Comparison of ENCODE assay signal across 14 mouse cellular contexts in the genomic region with DNA sequence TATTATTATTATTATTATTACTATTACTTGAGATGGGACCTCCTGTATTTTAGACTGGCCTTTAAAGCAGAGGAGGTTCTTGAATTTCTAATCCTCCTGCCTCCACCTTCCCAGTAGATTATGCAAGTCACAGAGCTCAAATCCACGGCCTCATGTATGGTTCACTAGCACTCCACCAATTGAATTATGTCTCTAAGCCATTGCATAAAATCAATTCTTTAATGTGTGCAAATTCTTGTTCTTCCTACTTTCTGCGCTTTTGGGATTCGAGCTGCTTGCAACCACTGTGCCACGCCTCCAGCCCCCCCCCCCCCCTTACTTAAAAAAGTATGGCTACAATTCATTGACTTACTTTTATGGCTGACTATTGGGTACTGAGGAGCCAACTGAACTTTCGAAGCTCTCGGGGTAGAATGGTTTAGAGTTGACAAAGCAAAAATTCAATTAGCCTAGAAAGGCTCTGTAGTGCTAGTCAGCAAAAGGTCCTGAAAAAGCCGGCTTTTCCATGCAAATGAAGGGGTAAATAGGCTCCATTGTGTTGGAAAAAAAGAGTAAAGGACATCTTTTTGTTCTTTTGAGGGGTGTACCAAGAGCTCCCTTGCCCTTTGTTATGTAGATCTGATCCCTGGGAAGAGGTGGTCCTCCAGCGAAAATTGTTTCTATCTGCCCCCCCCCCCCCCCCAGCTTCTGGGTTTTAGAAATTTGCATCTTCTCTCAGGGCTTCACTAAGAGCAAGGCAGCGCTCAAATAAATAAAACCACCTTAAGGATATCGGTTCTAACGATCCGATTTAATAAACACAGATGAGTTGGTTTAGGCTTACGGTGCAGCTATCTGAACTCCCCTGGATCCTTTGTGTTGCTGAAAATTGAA. TPM values are rescaled to one million over a fixed set of nuclear protein-coding genes. Genes with fewer than 3 reads are reported as not detected.
DNase-seq lines count a peak whose midpoint lies in the region; ATAC-seq lines count a peak whose summit lies in the region.
"Had no signal": no experiment of that assay in that cellular context is flagged by ENCODE, and none has a peak within 500 bp of the region (broad histone marks: within the 10 kb centered on the region; RNA-seq: fewer than 3 reads in every experiment).

No protein-coding gene starts in this region.

- intact Hi-C loops in heart, postnatal 14 days (cut with DNase I) = no loop called here

- peak; percentile 63 for DNase-seq in WW6 (ENCODE audit: low read depth, low spot score)
- peak; percentile 56 for DNase-seq in forebrain, embryonic 10.5 days (ENCODE audit: extremely low spot score, low spot score)
- no peak for DNase-seq in natural killer cell, adult 2 months (ENCODE audit: low spot score in 2 of 2)
- no peak for DNase-seq in cerebellum, adult 11 months
- DNase-seq in cerebellum, postnatal 4 days (ENCODE audit: low spot score in 2 of 2) = no peak
- no peak for DNase-seq in heart, postnatal 14 days
- DNase-seq: cerebellum, adult 9-11 months; gastrocnemius, adult 2 months; lung, postnatal 4 days had no signal

- H3K9me3 ChIP-seq in forebrain, embryonic 10.5 days = no peaks in the 10 kb centered on the region
- no peaks in the 10 kb centered on the region for H3K9me3 ChIP-seq in hindbrain, embryonic 13.5 days
- H3K9me3 ChIP-seq in midbrain, embryonic 16.5 days (replicated peaks; ENCODE audit: control insufficient read depth, low read length, poor library complexity, severe bottlenecking) = no peaks in the 10 kb centered on the region

- H3K9ac ChIP-seq in hindbrain, embryonic 13.5 days = no peak overlapping the region
- H3K9ac ChIP-seq in midbrain, embryonic 16.5 days (ENCODE audit: low read depth, low read length) = no peak overlapping the region

- peak overlapping the region; percentile 31 for H3K4me2 ChIP-seq in hindbrain, embryonic 13.5 days
- H3K4me2 ChIP-seq in midbrain, embryonic 16.5 days (ENCODE audit: low read length) = peak overlapping the region; percentile 26; the same call in 1 of the 2 replicates
- H3K4me2 ChIP-seq: heart, embryonic 11.5 days had no signal

- H3K4me1 ChIP-seq in forebrain, embryonic 10.5 days = peaks cover 80% of the 10 kb centered on the region
- peaks cover 15% of the 10 kb centered on the region for H3K4me1 ChIP-seq in hindbrain, embryonic 13.5 days (replicated peaks)
- H3K4me1 ChIP-seq in midbrain, embryonic 16.5 days (ENCODE audit: control insufficient read depth, insufficient read depth, low read length) = peaks cover 5% of the 10 kb centered on the region

- peak overlapping the region; percentile 81 for H3K27ac ChIP-seq in forebrain, embryonic 10.5 days
- H3K27ac ChIP-seq in hindbrain, embryonic 13.5 days = no peak overlapping the region
- no peak overlapping the region for H3K27ac ChIP-seq in midbrain, embryonic 16.5 days (ENCODE audit: low read length)
- H3K27ac ChIP-seq: gastrocnemius, adult 2 months; kidney, postnatal 0 days had no signal

- H3K27me3 ChIP-seq in forebrain, embryonic 10.5 days (ENCODE audit: poor library complexity, severe bottlenecking) = no peaks in the 10 kb centered on the region
- H3K27me3 ChIP-seq in hindbrain, embryonic 13.5 days = no peaks in the 10 kb centered on the region
- no peaks in the 10 kb centered on the region for H3K27me3 ChIP-seq in midbrain, embryonic 16.5 days (ENCODE audit: control insufficient read depth, insufficient read depth, low read depth, low read length)

- H3K4me3 ChIP-seq in forebrain, embryonic 10.5 days = peak overlapping the region; percentile 9; the same call in 1 of the 2 replicates
- no peak overlapping the region for H3K4me3 ChIP-seq in hindbrain, embryonic 13.5 days
- no peak overlapping the region for H3K4me3 ChIP-seq in midbrain, embryonic 16.5 days (ENCODE audit: low read depth, low read length)
- H3K4me3 ChIP-seq: gastrocnemius, adult 2 months had no signal

- ATAC-seq in hindbrain, embryonic 13.5 days (ENCODE audit: low FRiP score) = 0 out of 2 replicates have a peak, but pooled peaks have one; percentile 24
- ATAC-seq in midbrain, embryonic 16.5 days = no peak
- ATAC-seq: CD4-positive, CD25-positive, alpha-beta regulatory T cell, adult 4 months had no signal

- WGBS in forebrain, embryonic 10.5 days = 8% methylated on average over 13 of the region's 13 CpGs
- WGBS in hindbrain, embryonic 13.5 days = 7% methylated on average over 13 of the region's 13 CpGs
- 4% methylated on average over 13 of the region's 13 CpGs for WGBS in midbrain, embryonic 16.5 days

- H3K36me3 ChIP-seq in forebrain, embryonic 10.5 days (replicated peaks) = no peaks in the 10 kb centered on the region
- no peaks in the 10 kb centered on the region for H3K36me3 ChIP-seq in hindbrain, embryonic 13.5 days
- H3K36me3 ChIP-seq in midbrain, embryonic 16.5 days (ENCODE audit: control insufficient read depth, insufficient read depth, low read length) = no peaks in the 10 kb centered on the region

RNA-seq across cellular contexts. Expression of gene Lrig1, which starts 50.5 kb away (rescaled TPM):
- polyA plus RNA-seq in forebrain, embryonic 10.5 days (2016; fragmentation: Nextera tagmentation; extraction: Ambion mirVana) = 18.8 and 20.6 TPM in 2 replicates
- 10.9 and 12.5 TPM in 2 replicates for polyA plus RNA-seq in hindbrain, embryonic 13.5 days (2015; fragmentation: Nextera tagmentation; extraction: Ambion mirVana)
- 8.6 and 14.2 TPM in 2 replicates for polyA plus RNA-seq in midbrain, embryonic 16.5 days (2015; fragmentation: Nextera tagmentation; extraction: Ambion mirVana)
- 10 to 100 TPM; 37.8 to 38.6 TPM for total RNA-seq in heart, postnatal 14 days (2021)

Comparison
In these comparisons a context has a peak if more than half of its experiments do, and no peak if none do; other contexts are left out.
1. DNase-seq: peak in WW6 (single experiment) and forebrain, embryonic 10.5 days (single experiment); none in natural killer cell, adult 2 months (0 of 2), cerebellum, adult 11 months (single experiment), cerebellum, postnatal 4 days (0 of 2) and heart, postnatal 14 days (0 of 2).